Mouse (Mus musculus): Measurements from ENCODE around the gene Gm20388.

Gm20388 gene

GRCm38 (mm10) chr8:120563348-120563724, 652.7 kb downstream of the Gm20388 start:
- no peak for DNase-seq (ENCODE audit: low read depth, low spot score)

- DNase-seq (ENCODE audit: low read depth, low spot score) = peak; percentile 68
These were observed 653.5 kb downstream of the Gm20388 start for GRCm38 (mm10) chr8:120563851-120564837.

GRCm38 (mm10) chr8:120565151-120565711, 654.6 kb downstream of the Gm20388 start:
- DNase-seq (ENCODE audit: low read depth, low spot score) = no peak

- DNase-seq (ENCODE audit: low read depth, low spot score) = no peak
These were observed 656.0 kb downstream of the Gm20388 start for GRCm38 (mm10) chr8:120566681-120567080.

GRCm38 (mm10) chr8:120567731-120568130, 657.1 kb downstream of the Gm20388 start:
- DNase-seq (ENCODE audit: low read depth, low spot score) = no peak

GRCm38 (mm10) chr8:120568164-120568798, 657.6 kb downstream of the Gm20388 start:
- no peak for DNase-seq (ENCODE audit: low read depth, low spot score)

- DNase-seq (ENCODE audit: low read depth, low spot score) = no peak
These were observed 658.5 kb downstream of the Gm20388 start for GRCm38 (mm10) chr8:120569123-120569522.

- DNase-seq (ENCODE audit: low read depth, low spot score) = no peak
These were observed 659.5 kb downstream of the Gm20388 start for GRCm38 (mm10) chr8:120569939-120570715.

GRCm38 (mm10) chr8:120571561-120571960, 660.9 kb downstream of the Gm20388 start:
- DNase-seq (ENCODE audit: low read depth, low spot score) = no peak

- no peak for DNase-seq (ENCODE audit: low read depth, low spot score)
These were observed 661.9 kb downstream of the Gm20388 start for GRCm38 (mm10) chr8:120572534-120572933.

- DNase-seq (ENCODE audit: low read depth, low spot score) = no peak
These were observed 663.2 kb downstream of the Gm20388 start for GRCm38 (mm10) chr8:120573866-120574265.

GRCm38 (mm10) chr8:120574941-120575340, 664.3 kb downstream of the Gm20388 start:
- no peak for DNase-seq (ENCODE audit: low read depth, low spot score)

GRCm38 (mm10) chr8:120575801-120576200, 665.2 kb downstream of the Gm20388 start:
- no peak for DNase-seq (ENCODE audit: low read depth, low spot score)

- no peak for DNase-seq (ENCODE audit: low read depth, low spot score)
These were observed 667.2 kb downstream of the Gm20388 start for GRCm38 (mm10) chr8:120577821-120578220.

GRCm38 (mm10) chr8:120580336-120581000, 669.8 kb downstream of the Gm20388 start:
- no peak for DNase-seq (ENCODE audit: low read depth, low spot score)

GRCm38 (mm10) chr8:120581329-120581728, 670.7 kb downstream of the Gm20388 start:
- DNase-seq (ENCODE audit: low read depth, low spot score) = no peak

- DNase-seq (ENCODE audit: low read depth, low spot score) = no peak
These were observed 671.2 kb downstream of the Gm20388 start for GRCm38 (mm10) chr8:120581811-120582210.

GRCm38 (mm10) chr8:120585521-120585920, 674.9 kb downstream of the Gm20388 start:
- no peak for DNase-seq (ENCODE audit: low read depth, low spot score)

- peak; percentile 98 for DNase-seq (ENCODE audit: low read depth, low spot score)
These were observed 678.5 kb downstream of the Gm20388 start, which contains the start of gene Gins2 for GRCm38 (mm10) chr8:120588908-120589771. Gene Gins2 (minus strand): TSS chr8:120589304.

GRCm38 (mm10) chr8:120589921-120590320, 679.3 kb downstream of the Gm20388 start:
- no peak for DNase-seq (ENCODE audit: low read depth, low spot score)

Data from retina, adult 2 months (tissue).